Mouse (Mus musculus) forebrain, embryonic 16.5 days (tissue): Measurements from ENCODE around the gene Prss23. TPM values are rescaled to one million over a fixed set of nuclear protein-coding genes. Genes with fewer than 3 reads are reported as not detected.

Experiments used
- ATAC-seq: fragments of 200-750 bp; cut with Nextera tagmentation; 2 replicates; pipeline ENCODE4 v1.8.0; 2017; ENCODE audit warnings: mild to moderate bottlenecking, moderate library complexity
- H3K27ac ChIP-seq: fragments of 300-500 bp; sonication (generic); 2 replicates; pipeline ENCODE4 v1.5.1; 2014; ENCODE audit warnings: low read length, control low read depth
- H3K27me3 ChIP-seq: fragments of 300-500 bp; sonication (generic); replicated peaks from 2 replicates; pipeline ENCODE4 v1.6.1; 2014; ENCODE audit warnings: low read length; ENCODE audit not compliant: control insufficient read depth, insufficient read depth
- H3K36me3 ChIP-seq: fragments of 300-500 bp; sonication (generic); 2 replicates; pipeline ENCODE4 v1.6.1; 2014; ENCODE audit not compliant: control insufficient read depth, insufficient read depth
- H3K4me1 ChIP-seq: fragments of 300-500 bp; sonication (generic); replicated peaks from 2 replicates; pipeline ENCODE4 v1.6.1; 2014; ENCODE audit warnings: low read length; ENCODE audit not compliant: control insufficient read depth, insufficient read depth
- H3K4me2 ChIP-seq: fragments of 300-500 bp; sonication (generic); 2 replicates; pipeline ENCODE4 v1.6.1; 2014; ENCODE audit warnings: mild to moderate bottlenecking, low read length, control low read depth
- H3K4me3 ChIP-seq: fragments of 300-500 bp; sonication (generic); replicated peaks from 2 replicates; pipeline ENCODE4 v1.5.1; 2014; ENCODE audit warnings: mild to moderate bottlenecking, low read length, control low read depth
- H3K9ac ChIP-seq: fragments of 300-500 bp; sonication (generic); replicated peaks from 2 replicates; pipeline ENCODE4 v1.6.1; 2014; ENCODE audit warnings: low read depth, low read length, control low read depth
- H3K9me3 ChIP-seq: fragments of 300-500 bp; sonication (generic); 2 replicates; pipeline ENCODE4 v1.6.1; 2016; ENCODE audit warnings: low read length; ENCODE audit not compliant: control insufficient read depth
- WGBS: fragments of 180-500 bp; shearing (Covaris S2); extraction: QIAGEN DNeasy Blood & Tissue Kit; methylation state at CpG from one replicate; pipeline ENCODE4 v1.1.7; 2014; 5-methylcytosine and 5-hydroxymethylcytosine counted together
- polyA plus RNA-seq: library from polyadenylated mRNA; unstranded; fragments of >200 nt; fragmentation: Nextera tagmentation; extraction: Ambion mirVana; gene quantifications from 2 replicates; pipeline ENCODE4 v1.2.1, GENCODE M21; 2015

Prss23 gene
- polyA plus RNA-seq, 1 experiment from 2014 or later, result 8.6 TPM

- no peak overlapping the region for H3K9ac ChIP-seq
- no peak overlapping the region for H3K4me3 ChIP-seq
- H3K4me2 ChIP-seq, result no peak overlapping the region
- no peaks in the 10 kb centered on the region for H3K36me3 ChIP-seq
- no peaks in the 10 kb centered on the region for H3K9me3 ChIP-seq
- H3K4me1 ChIP-seq, result no peaks in the 10 kb centered on the region
- 81% methylated on average over 5 of the region's 5 CpGs for WGBS
- no peaks in the 10 kb centered on the region for H3K27me3 ChIP-seq
- H3K27ac ChIP-seq, result no peak overlapping the region
- ATAC-seq, result no peak
Measured at GRCm38 (mm10) chr7:89557056-89557455, 30.1 kb upstream of the Prss23 start.

GRCm38 (mm10) chr7:89556652-89557051 lies 29.7 kb upstream of the Prss23 start:
- H3K36me3 ChIP-seq, result no peaks in the 10 kb centered on the region
- no peak for ATAC-seq
- no peaks in the 10 kb centered on the region for H3K9me3 ChIP-seq
- no peak overlapping the region for H3K4me2 ChIP-seq
- WGBS, result 56% methylated on average over 4 of the region's 4 CpGs
- no peaks in the 10 kb centered on the region for H3K4me1 ChIP-seq
- no peak overlapping the region for H3K27ac ChIP-seq
- no peak overlapping the region for H3K4me3 ChIP-seq
- H3K9ac ChIP-seq, result no peak overlapping the region
- no peaks in the 10 kb centered on the region for H3K27me3 ChIP-seq

DNA sequence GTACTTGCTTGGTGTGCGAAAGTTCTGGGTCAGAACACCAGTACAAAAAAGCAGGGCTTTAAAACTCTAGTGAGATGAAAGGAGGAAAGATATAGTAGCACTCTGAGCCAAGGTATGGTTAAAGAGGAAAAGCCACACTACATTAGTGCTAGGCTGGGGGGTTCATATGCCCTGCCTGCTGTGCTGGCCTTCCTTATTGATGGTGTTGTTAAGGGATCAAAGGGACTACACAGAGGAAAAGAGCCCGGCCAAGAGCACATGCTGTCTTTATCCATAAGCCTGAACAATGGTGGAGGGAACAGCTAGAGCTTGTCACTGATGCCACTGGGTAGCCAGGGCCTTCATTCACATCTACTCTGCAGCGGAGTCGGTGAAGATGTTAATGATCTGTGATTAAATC lies 28.2 kb upstream of the Prss23 start:
- H3K9ac ChIP-seq, result no peak overlapping the region
- no peaks in the 10 kb centered on the region for H3K36me3 ChIP-seq
- no peaks in the 10 kb centered on the region for H3K9me3 ChIP-seq
- H3K27me3 ChIP-seq, result no peaks in the 10 kb centered on the region
- 28% methylated on average over 4 of the region's 4 CpGs for WGBS
- H3K27ac ChIP-seq, result no peak overlapping the region
- H3K4me1 ChIP-seq, result no peaks in the 10 kb centered on the region
- no peak overlapping the region for H3K4me3 ChIP-seq
- ATAC-seq, result no peak
- no peak overlapping the region for H3K4me2 ChIP-seq

- ATAC-seq, result no peak
- Histone ChIP-seq H3K4me1 (no peaks in the 10 kb centered on the region), H3K4me2 (no peak overlapping the region), H3K9me3 (no peaks in the 10 kb centered on the region), H3K36me3 (no peaks in the 10 kb centered on the region), H3K27ac (no peak overlapping the region), H3K27me3 (no peaks in the 10 kb centered on the region), H3K9ac (no peak overlapping the region), H3K4me3 (no peak overlapping the region)
- WGBS, result 76% methylated on average over 1 of the region's 1 CpGs
Measured at GRCm38 (mm10) chr7:89554068-89554467, 27.1 kb upstream of the Prss23 start.

- 94% methylated on average over 2 of the region's 2 CpGs for WGBS
- Histone ChIP-seq H3K27ac (no peak overlapping the region), H3K4me2 (no peak overlapping the region), H3K9me3 (no peaks in the 10 kb centered on the region), H3K27me3 (no peaks in the 10 kb centered on the region), H3K36me3 (no peaks in the 10 kb centered on the region), H3K4me1 (no peaks in the 10 kb centered on the region), H3K9ac (no peak overlapping the region), H3K4me3 (no peak overlapping the region)
- no peak for ATAC-seq
Measured at GRCm38 (mm10) chr7:89540976-89541375, 14.0 kb upstream of the Prss23 start.

DNA sequence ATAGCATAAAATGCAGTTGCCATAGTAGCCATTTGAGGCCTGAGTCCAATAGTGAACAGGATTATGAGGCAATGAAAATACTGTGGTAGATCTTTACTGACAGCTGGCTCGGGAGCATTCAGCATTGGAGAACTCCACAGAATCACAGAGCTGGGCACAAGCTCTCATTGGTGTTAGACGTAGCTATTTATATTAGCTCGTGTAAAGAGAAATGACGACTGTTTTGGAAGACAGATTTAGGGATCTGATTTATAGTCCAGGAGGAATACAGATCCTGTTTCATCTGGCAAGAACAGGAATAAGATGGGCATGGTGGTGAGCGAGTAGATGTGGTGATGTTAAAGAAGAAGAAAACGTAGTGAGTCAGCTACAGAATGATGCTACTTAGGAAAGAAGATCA lies 12.4 kb upstream of the Prss23 start:
- Histone ChIP-seq H3K4me1 (no peaks in the 10 kb centered on the region), H3K27ac (no peak overlapping the region), H3K9ac (no peak overlapping the region), H3K36me3 (no peaks in the 10 kb centered on the region), H3K4me3 (no peak overlapping the region), H3K9me3 (no peaks in the 10 kb centered on the region), H3K27me3 (no peaks in the 10 kb centered on the region), H3K4me2 (no peak overlapping the region)
- WGBS, result 91% methylated on average over 6 of the region's 6 CpGs
- no peak for ATAC-seq

DNA sequence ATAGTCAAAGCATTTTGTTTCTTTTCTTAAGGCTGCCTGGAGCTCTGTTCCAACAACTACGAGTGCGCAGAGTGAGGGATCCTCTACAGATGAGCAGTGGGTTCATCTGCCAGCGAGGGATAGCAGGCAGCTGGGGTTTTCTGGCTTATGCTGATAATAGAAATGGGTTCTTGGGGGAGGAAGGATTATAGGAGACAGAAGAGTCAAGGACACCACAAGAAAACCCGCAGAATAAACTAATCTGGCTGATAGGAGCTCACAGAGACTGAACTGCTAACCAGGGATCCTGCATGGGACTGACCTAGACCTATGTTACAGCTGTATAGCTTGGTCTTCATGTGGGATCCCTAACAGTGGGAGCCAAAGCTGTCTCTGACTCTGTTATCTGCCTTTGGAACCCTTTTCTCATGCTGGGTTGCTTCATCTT lies 456 bp upstream of the Prss23 start:
- Histone ChIP-seq H3K4me3 (no peak overlapping the region), H3K36me3 (no peaks in the 10 kb centered on the region)

DNA sequence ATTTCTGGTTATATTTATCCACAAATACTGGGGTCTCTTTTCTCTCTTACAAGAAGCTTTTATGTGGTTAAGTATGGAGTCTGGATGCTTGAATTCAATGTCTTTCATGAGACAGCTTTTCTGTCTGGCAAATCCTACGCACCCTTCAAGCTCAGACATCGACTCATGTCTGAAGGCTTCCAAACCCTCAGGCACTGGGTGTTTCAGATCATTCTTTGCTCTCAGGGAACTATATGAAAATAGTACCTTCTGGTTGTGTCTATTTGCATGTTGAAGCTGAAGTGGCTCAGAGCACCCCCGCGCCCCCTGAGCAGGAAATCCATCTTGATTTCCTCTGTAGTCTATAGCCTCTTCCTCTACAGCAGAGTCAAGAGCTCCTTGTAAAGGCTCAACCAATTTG lies 3.2 kb downstream of the Prss23 start:
- H3K4me1 ChIP-seq, result no peaks in the 10 kb centered on the region
- H3K27me3 ChIP-seq, result no peaks in the 10 kb centered on the region
- ATAC-seq, result no peak
- H3K4me3 ChIP-seq, result no peak overlapping the region
- no peak overlapping the region for H3K27ac ChIP-seq
- 84% methylated on average over 4 of the region's 4 CpGs for WGBS
- H3K4me2 ChIP-seq, result no peak overlapping the region
- H3K9ac ChIP-seq, result no peak overlapping the region
- H3K36me3 ChIP-seq, result no peaks in the 10 kb centered on the region
- H3K9me3 ChIP-seq, result no peaks in the 10 kb centered on the region

More for the DNA sequence above, 456 bp upstream of the Prss23 start:
- H3K27me3 ChIP-seq, result no peaks in the 10 kb centered on the region
- WGBS, result 78% methylated on average over 4 of the region's 4 CpGs
- no peak for ATAC-seq
- H3K4me1 ChIP-seq, result no peaks in the 10 kb centered on the region
- H3K9me3 ChIP-seq, result no peaks in the 10 kb centered on the region
- H3K9ac ChIP-seq, result no peak overlapping the region
- no peak overlapping the region for H3K4me2 ChIP-seq
- no peak overlapping the region for H3K27ac ChIP-seq

DNA sequence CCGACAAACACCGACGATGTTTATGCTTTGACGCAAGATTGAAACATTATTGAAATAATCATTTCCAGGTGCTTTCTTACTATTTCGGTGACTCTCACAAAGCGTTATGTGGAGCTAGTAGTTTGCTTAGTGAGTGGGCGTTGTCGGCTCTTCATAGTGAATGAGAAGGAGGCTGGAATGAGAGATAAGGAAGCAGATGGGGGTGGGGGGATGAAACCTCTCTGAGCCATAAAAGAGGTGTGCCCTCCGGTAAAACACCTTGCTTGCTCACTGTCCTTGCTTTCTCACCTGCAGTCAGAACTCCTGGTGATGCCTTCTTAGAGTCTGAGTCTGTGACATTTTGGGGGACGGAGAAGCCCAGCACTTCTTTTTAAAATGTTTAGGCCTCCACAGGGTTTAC lies 4.8 kb downstream of the Prss23 start:
- Histone ChIP-seq H3K4me3 (no peak overlapping the region), H3K36me3 (no peaks in the 10 kb centered on the region), H3K27ac (no peak overlapping the region), H3K27me3 (no peaks in the 10 kb centered on the region), H3K9me3 (no peaks in the 10 kb centered on the region), H3K9ac (no peak overlapping the region), H3K4me1 (peaks cover 6% of the 10 kb centered on the region; the same call in 1 of the 2 replicates), H3K4me2 (no peak overlapping the region)
- no peak for ATAC-seq
- 87% methylated on average over 10 of the region's 10 CpGs for WGBS
